Mouse (Mus musculus) Muller cell, postnatal 12 days (primary cell): ENCODE measurements around the gene Tsacc.
"Not testable (repeated sequence)": the region's sequence is repeated elsewhere in the genome, so short reads cannot be mapped to it uniquely, and the experiment has no call there.

Experiments used
- DNase-seq: peaks from one replicate; pipeline ENCODE4 v3.0.0-alpha.2; 2015; ENCODE audit errors: inconsistent ontology term

Tsacc gene

DNA sequence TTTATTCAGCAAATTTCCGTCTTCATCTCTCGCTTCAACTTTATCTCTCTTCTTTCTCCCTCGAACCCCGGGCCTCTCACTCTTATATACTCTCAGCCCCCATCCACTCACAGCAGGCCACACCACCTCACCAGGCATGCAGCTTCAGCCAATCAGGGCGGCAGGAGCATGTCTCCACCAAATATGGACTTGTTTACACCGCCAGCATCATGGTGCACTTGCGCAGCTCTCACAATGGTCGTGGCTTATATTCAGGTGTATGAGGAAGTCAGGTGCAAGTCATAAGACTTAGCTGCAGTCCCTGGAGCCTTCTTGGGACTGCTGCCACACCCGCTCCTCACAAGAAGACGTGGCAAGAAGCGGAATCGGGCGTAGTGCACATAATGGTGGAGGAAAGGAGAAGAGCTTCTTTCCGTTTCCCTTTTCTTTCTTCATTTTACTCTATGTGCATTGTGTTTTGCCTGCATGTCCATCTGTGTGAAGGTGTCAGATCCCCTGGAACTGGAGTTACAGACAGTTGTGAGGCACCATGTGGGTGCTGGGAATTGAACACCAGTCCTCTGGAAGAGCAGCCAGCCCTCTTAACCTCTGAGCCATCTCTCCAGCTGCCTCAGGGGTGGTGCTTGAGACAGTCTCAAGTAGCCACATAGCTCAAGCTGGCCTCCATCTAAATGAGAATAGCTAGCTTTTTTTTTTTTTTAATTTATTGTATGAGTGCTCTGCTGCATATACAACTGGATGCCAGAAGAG lies 11.8 kb downstream of the Tsacc start:
- DNase-seq = not testable (repeated sequence)

DNA sequence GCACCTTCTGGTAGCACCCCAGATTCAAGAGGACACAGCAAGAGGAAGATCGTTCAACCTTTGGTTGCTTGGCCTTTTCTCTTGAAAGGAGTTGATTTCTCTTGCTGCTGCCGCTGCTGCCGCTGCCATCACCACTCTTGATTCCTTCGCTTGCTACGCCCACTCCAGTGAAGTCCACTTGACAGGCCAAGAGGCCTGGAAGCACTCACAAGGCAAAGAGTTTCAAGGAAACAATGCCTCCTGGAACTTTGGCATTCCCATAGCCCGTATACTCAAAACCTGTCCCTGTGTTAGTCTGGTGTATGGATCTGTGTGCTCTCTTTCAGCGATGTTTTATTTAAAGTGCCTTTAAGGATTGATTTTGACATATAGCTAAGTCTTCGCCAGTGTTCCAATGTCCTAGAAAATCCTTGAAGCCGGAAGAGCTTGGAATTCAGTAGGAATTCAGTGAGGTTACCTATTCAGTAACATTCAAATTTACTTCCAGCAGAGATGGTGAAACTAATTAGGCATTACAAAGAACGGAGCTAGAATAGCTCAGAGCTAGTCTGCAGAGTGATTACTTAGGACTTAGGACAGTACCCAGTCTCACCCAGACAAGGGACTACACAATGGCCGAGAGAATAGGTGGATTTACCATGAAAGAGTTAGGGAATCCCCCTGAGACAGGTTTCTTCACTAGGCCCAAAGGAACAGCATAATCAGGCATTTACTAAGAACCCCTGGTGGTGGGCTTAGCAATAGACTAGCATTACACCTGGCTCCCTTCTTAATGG lies 15.5 kb downstream of the Tsacc start:
- not testable (repeated sequence) for DNase-seq

DNA sequence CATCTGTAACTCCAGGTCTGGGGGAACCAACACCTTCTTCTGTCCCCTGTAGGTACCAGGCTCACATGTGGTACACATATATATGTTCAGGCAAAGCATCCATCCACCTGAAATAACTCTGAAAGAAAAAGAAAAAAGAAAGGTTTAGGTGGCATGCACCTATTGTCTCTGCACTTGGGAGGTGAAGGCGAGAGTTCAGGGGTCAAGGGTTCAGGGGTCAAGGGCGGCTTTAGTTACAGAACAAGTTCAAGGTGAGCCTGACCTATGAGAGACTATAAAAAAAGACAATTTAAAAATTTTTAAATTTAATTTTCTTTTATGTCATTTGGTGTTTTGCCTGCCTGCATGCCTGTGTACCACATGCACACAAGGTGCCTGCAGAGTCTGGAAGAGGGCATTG lies 16.8 kb downstream of the Tsacc start:
- DNase-seq = no peak

DNA sequence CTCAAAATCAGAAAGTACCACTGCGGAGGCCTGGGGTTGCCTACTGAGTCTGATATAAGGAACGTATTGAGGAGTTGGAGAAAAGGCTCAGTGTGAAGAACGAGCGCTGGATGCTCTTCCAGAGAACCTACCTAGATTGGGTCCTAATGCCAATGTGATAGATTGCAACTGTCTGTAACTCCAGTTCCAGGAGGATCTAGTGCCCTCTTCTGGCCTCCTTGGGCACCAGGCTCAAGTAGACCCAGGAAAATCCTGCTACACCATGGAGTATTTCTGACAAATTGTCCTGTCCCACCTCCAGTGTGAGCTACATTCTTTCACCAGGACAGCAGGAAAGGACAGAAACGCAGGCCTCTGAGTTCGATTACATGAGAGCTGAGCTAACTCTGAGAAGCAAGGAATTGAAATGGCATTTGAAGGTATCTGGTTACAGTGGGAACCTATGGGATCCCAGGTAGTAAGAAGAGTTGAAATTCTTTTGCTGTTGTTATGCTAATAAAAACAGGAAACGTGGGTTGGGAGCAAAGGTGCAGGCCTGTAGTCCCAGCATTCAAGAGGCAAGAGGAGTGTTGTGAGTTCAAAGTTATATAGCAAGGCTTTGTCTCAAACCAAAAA lies 20.2 kb downstream of the Tsacc start:
- peak; percentile 8 for DNase-seq

DNA sequence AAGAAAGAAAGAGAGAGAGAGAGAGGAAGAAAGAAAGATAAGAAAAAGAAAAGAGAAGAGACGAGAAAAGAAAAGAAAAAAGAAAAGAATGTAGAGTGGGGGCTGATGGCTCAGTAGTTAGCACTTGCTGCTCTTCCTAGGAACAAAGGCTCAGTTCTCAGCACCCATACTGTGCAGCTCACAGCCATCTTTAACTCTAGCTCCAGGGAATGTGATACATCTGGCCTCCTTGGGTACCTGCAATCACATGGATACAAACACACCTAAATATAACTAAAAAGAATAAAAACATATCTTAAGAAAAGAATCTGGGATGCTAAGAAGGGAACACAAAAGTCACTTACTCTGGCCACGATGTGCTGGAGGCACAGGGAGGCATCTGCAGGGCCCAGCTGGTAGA lies 20.7 kb downstream of the Tsacc start:
- DNase-seq = no peak

DNA sequence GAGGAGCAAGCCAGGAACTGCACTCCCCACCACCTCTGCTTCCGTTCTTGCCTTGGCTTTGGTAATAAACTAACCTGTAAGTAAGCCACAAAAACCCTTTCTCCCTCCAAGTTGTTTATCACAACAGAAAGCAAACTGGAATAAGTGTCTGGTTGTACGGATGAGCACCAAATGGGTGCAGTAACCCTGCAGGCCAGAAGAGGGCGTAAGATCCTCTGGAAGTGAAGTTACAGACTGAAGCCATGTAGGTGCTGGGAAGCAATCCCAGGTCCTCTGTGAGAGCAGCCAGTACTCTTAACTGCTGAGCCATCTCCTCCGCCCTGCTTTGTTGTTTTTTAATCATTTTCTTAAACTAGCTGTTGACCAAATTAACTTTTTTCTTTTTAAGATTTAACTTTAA lies 22.8 kb downstream of the Tsacc start:
- DNase-seq = no peak

DNA sequence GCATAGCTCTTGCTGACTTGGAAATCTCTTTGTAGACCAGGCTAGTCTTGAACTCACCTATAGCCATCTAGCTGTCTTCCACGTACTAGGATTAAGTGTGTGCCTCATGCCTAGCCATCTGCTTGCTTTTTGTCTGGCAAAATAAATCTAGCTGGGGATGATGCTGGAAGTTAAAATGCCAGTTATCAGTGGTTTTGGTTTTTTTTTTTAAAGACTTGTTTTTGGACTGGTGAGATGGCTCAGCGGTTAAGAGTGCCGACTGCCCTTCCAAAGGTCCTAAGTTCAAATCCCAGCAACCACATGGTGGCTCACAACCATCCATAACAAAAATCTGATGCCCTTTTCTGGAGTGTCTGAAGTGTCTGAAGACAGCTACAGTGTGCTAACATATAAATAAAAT lies 24.9 kb downstream of the Tsacc start:
- no peak for DNase-seq

DNA sequence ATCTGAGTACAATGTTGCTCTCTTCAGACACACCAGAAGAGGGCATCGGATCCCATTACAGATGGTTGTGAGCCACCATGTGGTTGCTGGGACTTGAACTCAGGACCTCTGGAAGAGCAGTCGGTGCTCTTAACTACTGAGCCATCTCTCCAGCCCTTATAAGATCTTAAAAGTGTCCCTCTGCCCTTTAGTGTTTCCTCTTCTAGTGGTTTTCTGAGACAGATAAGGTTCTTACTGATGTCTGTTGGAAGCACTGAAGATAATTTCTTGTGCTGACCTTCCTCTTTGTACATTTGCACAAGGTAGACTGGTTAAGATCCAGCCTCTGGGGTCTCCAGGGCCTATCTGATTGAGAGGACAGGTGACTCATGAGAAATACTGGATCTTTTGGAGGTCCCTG lies 25.5 kb downstream of the Tsacc start:
- not testable (repeated sequence) for DNase-seq

DNA sequence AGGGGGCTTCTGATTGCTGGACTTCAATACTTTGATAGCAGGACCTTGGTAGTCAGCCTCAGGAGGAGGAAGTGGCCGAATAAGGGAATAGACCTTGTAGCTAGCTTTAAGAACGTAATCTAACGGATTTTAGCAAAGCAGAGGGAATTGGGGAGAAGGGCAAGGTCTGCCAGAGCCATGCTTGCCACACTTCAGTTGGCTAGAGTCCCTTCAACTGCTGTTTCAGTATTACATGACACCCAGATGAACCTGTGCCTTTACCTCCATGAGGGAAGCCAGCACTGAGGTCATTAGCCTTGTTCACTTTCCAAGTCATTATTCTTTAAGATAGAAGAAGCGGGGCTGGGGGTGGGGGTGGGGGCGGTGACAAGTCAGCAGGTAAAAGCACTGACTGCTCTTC lies 27.8 kb downstream of the Tsacc start:
- DNase-seq = no peak

DNA sequence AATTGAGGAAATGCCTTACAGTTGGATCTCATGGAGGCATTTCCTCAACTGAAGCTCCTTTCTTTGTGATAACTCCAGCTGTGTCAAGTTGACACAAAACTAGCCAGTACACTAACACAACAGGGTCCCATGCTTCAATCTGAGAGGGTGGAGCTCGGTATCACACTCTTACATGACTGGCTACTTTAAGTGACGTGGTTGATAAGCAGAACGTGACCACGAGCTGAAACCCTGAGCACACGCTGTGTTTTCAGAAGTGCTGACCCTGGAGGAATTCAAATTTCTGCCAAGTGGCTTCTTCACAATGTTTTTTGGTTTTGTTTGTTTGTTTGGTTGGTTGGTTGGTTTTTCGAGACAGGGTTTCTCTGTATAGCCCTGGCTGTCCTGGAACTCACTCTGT lies 28.8 kb downstream of the Tsacc start:
- DNase-seq = not testable (repeated sequence)

DNA sequence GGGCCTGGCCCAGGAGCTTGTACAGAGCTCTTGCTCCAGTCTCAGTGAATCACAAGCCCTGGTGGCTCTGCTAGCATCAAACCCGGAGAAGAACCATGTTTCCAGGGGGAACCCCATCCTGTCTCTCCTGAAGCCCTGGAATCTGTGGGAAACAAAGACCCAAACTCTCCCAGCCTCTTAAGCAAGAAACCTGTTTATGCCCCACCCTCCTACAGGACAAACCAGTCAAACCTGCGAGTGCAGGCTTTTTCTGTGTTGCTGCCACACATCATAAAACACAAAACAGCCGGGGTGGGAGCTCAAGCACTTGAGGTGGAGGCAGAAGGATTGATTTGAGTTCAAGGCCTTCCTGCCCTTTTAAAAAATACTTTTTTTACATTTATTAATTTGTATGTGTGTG lies 34.5 kb downstream of the Tsacc start:
- no peak for DNase-seq

DNA sequence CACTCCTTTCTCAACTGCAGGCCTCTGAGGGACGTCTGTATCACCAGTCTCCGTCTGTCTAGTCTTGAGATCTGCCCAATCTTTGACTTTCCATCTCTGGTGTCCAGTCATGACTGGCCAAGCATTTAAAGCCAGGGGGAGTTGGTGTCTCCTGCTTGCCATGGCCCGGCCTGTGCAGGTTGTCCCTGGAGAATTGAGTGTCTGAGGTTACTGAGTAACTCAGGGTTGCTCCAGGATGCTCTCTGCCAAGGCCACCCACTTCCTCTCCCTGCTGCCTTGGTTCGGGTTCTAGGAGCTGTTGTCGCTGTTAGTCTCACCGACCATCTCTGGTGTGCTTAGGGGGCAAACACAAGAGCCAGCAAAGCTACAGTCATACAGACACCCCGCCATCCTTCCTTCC lies 40.4 kb downstream of the Tsacc start:
- no peak for DNase-seq

DNA sequence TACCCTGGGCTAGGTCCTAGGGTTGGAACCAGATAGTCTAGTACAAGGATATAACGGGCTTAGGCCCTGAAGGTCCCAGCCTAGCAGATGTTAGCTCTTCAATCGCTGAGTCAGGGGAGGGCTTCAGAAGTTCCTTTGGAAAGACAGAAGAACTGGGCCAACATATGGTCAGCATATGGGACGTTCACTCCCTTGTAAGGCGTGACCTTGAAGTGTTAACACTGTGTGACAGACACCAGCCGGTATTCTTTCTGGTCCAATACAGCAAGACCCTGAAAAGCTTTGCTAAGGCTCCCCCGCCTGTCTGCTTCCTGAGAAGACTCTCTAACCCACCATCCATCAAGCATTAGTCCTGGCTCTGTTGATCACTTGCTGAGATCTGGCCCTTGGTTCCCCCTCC lies 40.8 kb downstream of the Tsacc start:
- no peak for DNase-seq

DNA sequence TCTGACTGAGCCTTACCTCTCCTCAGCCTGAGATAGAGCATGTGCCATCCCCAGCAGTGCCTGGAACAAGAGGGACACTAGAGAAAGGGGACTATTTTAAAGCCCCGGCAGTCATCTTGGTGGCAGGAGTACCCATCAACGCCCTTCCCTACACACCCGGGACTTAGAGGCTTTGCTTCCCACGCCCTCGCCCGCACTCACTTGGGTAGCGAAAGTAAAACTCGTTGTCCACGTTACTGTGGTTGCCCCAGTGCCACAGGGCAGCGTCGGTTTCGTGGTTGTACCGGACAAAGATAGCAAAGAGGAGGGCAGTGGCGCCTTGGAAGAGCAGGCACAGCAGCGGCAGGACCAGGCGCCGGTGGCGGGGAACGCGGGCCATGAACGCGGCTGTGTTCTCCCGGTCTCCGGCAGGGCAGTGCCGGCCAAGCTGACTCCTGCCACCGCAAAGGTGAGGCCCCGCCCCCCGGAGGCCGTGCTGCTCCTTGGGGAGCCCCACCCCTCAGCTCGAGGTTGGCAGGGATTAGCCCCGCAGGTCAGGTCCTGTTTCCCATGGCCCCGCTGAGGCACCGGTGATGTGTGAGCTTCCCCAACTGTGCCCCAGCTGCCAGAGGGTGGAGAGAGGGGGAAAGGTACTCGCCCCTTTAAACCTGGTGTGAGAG lies 42.4 kb downstream of the Tsacc start, which contains the start of gene Rhbg:
TSS of gene Rhbg (minus strand) at position 442 of the 659 bp plus-strand sequence.
- DNase-seq = peak; percentile 73

DNA sequence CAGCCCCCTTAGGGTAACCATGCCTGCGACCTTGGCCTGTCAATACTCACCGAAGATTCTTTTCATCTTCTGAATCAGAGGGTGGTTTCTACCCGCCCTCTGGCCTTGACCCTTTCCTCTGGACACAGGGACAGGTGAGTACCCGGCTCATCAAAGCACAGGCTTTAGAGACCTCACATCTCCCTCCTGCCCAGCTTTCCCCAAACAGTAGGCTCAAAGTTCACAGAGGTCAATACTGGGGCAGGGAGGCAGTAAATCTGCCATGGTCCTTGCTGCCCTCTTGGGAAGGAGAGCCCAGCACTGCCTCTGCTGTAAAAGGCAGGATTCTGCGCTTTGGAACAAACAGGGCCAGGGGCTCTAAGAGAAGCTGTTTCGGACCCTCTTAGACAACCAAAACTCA lies 44.1 kb downstream of the Tsacc start:
- DNase-seq = no peak

DNA sequence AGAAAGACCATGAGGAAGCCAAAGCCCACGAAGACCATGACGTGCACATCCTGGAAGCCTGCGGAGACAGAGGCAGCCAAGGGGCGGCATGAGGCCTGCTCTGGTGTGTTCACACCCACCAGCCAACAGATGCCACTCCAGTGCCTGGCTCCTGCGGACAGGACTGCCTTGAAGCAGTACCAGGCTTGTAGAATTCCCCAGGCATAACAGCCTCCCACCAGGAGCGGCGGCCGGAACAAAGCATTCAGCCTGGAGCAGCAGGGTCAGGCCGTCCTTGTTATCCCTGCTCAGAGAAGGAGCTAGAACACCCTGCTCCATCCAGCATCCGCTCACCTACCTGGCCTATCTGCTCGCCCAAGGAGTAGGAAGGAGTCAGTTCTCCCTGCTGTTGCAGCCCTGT lies 48.4 kb downstream of the Tsacc start:
- DNase-seq = no peak

DNA sequence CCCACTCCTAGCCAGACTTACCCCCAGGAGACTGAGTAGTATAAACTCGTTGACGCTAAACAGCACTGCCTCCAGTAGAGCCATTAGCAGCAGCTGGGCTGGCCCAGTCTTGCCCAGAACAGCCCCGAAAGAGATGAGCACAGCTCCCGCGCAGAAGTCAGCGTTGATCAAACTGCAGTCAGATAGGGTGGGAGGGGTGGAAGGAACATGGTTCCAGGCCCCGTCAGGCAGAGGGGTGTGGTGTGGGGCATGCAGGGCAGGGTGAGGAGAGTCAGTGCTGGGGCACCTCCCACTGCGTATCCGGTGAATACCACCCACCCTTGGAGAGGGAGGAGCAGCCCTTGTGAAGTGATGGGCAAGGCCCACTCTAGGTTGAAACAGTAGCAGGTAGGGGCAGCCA lies 49.1 kb downstream of the Tsacc start:
- no peak for DNase-seq

DNA sequence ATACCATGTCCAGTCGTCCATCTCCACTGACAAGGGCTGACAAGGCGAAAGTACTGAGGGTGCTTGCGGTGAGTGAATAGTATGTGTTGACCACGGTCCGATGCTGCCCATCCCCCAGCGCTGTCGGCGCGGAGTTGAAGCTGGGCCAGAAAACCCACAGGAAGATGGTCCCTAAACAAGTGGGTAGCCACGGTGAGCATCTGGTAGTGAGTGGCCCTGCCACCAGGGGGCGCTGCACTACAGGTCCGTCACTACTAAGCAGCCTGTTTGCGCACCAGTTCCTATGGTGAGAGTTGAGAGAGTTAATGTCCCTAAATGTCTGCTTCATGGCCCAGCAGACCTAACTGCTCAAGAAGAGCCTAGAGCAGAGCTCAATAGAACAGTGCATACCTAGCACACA lies 51.0 kb downstream of the Tsacc start:
- DNase-seq = peak; percentile 74

DNA sequence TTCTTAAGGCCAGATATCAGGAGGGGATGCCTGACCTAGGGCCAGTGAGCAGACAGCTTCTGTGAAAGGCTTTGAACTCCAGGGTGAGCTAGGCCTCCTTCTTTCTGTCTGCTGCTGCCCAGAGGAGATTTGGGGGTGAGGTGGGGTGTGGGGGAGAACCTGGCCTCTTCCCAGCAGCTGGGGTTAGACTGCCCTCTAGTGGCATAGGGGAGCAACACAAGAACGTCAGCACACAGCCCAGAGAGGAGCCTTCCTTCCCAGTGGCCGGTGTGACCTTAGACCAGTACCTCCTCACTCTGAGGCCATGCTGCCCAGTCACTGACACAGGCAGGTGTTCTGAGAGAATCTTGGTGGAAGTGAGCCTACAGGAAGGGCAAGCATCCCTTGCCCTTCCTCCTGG lies 52.7 kb downstream of the Tsacc start:
- peak; percentile 53 for DNase-seq

DNA sequence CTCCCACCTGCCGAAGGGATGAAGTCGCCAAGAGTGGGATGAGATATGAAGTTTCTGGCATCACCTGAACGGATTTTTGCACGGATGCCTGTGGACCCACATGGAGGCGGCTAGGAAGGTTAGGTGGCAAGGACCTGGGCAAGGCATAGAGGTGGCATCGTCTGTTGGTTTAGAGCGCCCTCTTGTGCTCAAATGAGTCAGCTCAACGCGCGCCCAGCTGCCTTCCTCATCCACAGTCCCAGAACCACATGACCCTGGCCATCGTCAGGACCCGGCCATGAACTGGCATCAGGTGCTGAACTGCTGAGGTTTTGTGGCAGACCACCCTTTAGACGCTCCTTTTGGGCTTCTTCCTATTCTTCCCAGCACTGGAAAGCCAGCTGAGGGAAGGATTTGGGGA lies 54.3 kb downstream of the Tsacc start:
- DNase-seq = peak; percentile 81

DNA sequence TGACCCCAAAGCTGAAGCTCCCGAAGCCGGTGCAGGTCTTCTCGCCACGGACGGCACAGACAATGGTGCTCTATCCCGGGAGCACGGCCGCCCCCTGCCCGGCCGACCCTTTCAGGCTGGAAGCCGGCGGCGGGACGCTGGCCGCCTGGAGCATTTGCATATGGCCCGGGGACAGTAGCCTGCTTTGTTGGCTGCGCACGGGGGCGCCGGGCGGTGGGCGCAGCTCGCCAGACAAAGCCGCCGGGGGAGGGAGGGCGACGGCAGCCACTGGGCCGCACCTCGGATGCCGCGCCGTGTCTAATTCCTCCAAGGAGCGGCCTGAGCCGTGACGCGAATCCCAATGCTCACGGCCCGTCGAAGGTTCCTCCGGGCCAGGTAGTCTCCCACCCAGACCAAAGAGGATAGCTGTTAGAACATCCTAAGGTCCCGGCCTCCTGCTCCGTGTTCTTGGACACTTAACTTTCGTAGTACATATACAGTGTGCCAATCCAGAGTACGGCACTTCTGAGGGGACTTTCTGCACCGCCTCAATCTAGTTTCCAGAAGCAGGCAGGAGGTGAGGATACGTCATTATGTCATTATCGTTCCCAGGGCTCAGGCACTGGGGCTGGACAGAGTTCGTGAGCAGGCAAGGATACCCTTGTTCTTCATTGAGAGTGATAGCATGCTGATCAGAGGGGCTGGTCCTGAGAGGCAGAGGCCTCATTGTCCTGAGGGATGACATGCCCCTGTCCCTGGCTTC lies 55.6 kb downstream of the Tsacc start:
- peak; percentile 52 for DNase-seq

DNA sequence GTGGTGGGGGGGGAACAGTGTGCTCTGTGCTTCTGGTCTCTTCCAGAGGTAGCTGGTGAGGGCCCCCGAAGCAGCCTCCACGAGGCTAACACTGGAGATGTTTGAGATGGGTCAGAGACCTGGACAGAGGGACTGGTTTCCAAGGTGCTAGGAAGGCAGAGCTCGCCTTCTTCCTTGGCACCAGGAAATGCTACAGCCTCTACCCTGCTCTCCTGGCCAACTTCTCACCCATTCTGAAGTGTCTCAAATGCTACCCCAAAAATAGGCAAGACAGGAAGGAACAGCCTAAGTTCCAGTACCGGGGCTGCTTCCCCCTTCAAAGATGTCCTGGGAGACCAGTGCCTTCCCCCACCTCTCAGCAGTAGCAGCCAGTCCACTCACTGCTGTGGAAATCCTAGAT lies 57.4 kb downstream of the Tsacc start:
- no peak for DNase-seq
